Mouse (Mus musculus) spleen, adult 2 months (tissue): ENCODE measurements around the gene Gm49368.

Experiments
- CTCF ChIP-seq: fragments of 200-500 bp; IDR thresholded peaks from 2 replicates; pipeline ENCODE4 v1.5.1; 2011; ENCODE audit warnings: mild to moderate bottlenecking, inconsistent platforms; ENCODE audit not compliant: insufficient read depth, insufficient read length, insufficient replicate concordance; ENCODE audit errors: extremely low read depth
- POLR2A ChIP-seq: fragments of 200-500 bp; IDR thresholded peaks from 2 replicates; pipeline ENCODE4 v1.6.1; 2011; ENCODE audit warnings: low read depth, low read length, inconsistent platforms

DNA sequence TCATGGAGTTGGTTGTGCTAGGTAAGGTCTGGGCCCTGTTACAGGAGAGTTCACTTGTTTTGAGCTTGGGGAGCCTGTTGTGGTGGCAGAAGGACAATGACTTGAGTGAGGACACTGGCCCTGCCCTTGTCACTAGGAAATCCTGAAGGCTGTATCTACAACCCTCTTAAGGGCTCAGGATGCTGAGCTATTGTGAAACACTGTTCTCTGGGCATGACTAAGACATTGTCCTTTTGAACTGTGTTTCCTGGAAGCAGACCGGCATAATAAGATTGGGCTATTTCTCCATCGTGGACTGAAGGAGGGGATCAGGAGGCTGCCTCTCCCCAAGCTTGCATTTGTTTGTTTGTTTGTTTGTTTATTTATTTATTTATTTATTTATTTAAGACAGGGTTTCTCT, 43.3 kb upstream of the Gm49368 start:
- TF ChIP-seq POLR2A (no peak), CTCF (no peak)
